In genomic region chr10:128184296-128184695, GRCm38 (mm10) we compare ENCODE assay signal across 34 mouse cellular contexts. TPM values are rescaled to one million over a fixed set of nuclear protein-coding genes. Genes with fewer than 3 reads are reported as not detected.
DNase-seq lines count a peak whose midpoint lies in the region; ATAC-seq and TF ChIP-seq lines count a peak whose summit lies in the region.
"Had no signal": no experiment of that assay in that cellular context is flagged by ENCODE, and none has a peak within 500 bp of the region (broad histone marks: within the 10 kb centered on the region; RNA-seq: fewer than 3 reads in every experiment).

No protein-coding gene starts in this region.

- peaks cover 7% of the 10 kb centered on the region; the same call in 1 of the 2 replicates for H3K4me1 ChIP-seq in heart, embryonic 12.5 days (replicated peaks)
- H3K4me1 ChIP-seq in heart, embryonic 11.5 days (ENCODE audit: control insufficient read depth, insufficient read depth, low read length) = no peaks in the 10 kb centered on the region
- H3K4me1 ChIP-seq in ES-Bruce4 (ENCODE audit: control insufficient read depth, insufficient read depth, low read length) = peaks cover 7% of the 10 kb centered on the region
- H3K4me1 ChIP-seq: neural tube, embryonic 15.5 days; stomach, embryonic 15.5 days had no signal

- no peak for TF ChIP-seq CTCF in ES-Bruce4 (IDR thresholded peaks at IDR 0.05; ENCODE audit: low read depth, low read length)

- ATAC-seq in heart, embryonic 12.5 days (ENCODE audit: insufficient number of reproducible peaks, low FRiP score) = no peak
- ATAC-seq in heart, embryonic 11.5 days (replicated peaks; ENCODE audit: insufficient number of reproducible peaks, low FRiP score, low TSS enrichment) = no peak
- ATAC-seq: intestine, postnatal 0 days; liver, postnatal 0 days had no signal

- no peaks in the 10 kb centered on the region for H3K27me3 ChIP-seq in heart, embryonic 12.5 days (replicated peaks)
- no peaks in the 10 kb centered on the region for H3K27me3 ChIP-seq in heart, embryonic 11.5 days (ENCODE audit: control insufficient read depth, insufficient read depth, low read length)
- no peaks in the 10 kb centered on the region for H3K27me3 ChIP-seq in ES-Bruce4 (ENCODE audit: control insufficient read depth, insufficient read depth, low read length, poor library complexity, severe bottlenecking)
- H3K27me3 ChIP-seq: CH12.LX; embryonic facial prominence, embryonic 13.5 days; forebrain, embryonic 12.5 days; limb, embryonic 13.5 days; neural tube, embryonic 15.5 days; stomach, embryonic 15.5 days had no signal

- no peak overlapping the region for H3K27ac ChIP-seq in heart, embryonic 12.5 days (ENCODE audit: poor library complexity, severe bottlenecking)
- H3K27ac ChIP-seq in heart, embryonic 11.5 days (ENCODE audit: low read depth, low read length) = no peak overlapping the region
- H3K27ac ChIP-seq in ES-Bruce4 (ENCODE audit: insufficient read depth, low read length) = peak overlapping the region; percentile 71
- H3K27ac ChIP-seq: embryonic facial prominence, embryonic 13.5 days; forebrain, embryonic 12.5 days; hindbrain, embryonic 14.5 days; limb, embryonic 13.5 days; macrophage; neural tube, embryonic 15.5 days; stomach, embryonic 15.5 days had no signal

- H3K4me2 ChIP-seq in heart, embryonic 12.5 days = no peak overlapping the region
- H3K4me2 ChIP-seq in heart, embryonic 11.5 days = no peak overlapping the region
- H3K4me2 ChIP-seq: embryonic facial prominence, embryonic 13.5 days; forebrain, embryonic 12.5 days; hindbrain, embryonic 14.5 days; limb, embryonic 13.5 days; liver, embryonic 11.5 days; neural tube, embryonic 15.5 days; stomach, embryonic 15.5 days had no signal

- no peaks in the 10 kb centered on the region for H3K36me3 ChIP-seq in heart, embryonic 12.5 days
- no peaks in the 10 kb centered on the region for H3K36me3 ChIP-seq in heart, embryonic 11.5 days (ENCODE audit: control insufficient read depth, insufficient read depth, low read length)
- no peaks in the 10 kb centered on the region for H3K36me3 ChIP-seq in ES-Bruce4 (ENCODE audit: control insufficient read depth, insufficient read depth, low read length, poor library complexity, severe bottlenecking)
- H3K36me3 ChIP-seq: embryonic facial prominence, embryonic 13.5 days; forebrain, embryonic 12.5 days; limb, embryonic 13.5 days; neural tube, embryonic 15.5 days; stomach, embryonic 15.5 days had no signal

- no peaks in the 10 kb centered on the region for H3K9me3 ChIP-seq in heart, embryonic 12.5 days (replicated peaks)
- H3K9me3 ChIP-seq in heart, embryonic 11.5 days (replicated peaks; ENCODE audit: control insufficient read depth, low read length) = no peaks in the 10 kb centered on the region
- no peaks in the 10 kb centered on the region for H3K9me3 ChIP-seq in ES-Bruce4 (replicated peaks; ENCODE audit: control insufficient read depth, insufficient read depth, low read length, poor library complexity, severe bottlenecking)
- H3K9me3 ChIP-seq: embryonic facial prominence, embryonic 13.5 days; forebrain, embryonic 12.5 days; limb, embryonic 13.5 days; neural tube, embryonic 15.5 days; stomach, embryonic 15.5 days had no signal

- 83% methylated on average over 2 of the region's 2 CpGs for WGBS in heart, embryonic 12.5 days
- 79% methylated on average over 2 of the region's 2 CpGs for WGBS in heart, embryonic 11.5 days (ENCODE audit: insufficient replicate concordance)

- H3K4me3 ChIP-seq in heart, embryonic 12.5 days = no peak overlapping the region
- H3K4me3 ChIP-seq in heart, embryonic 11.5 days (ENCODE audit: low read depth, low read length) = no peak overlapping the region
- no peak overlapping the region for H3K4me3 ChIP-seq in ES-Bruce4 (ENCODE audit: low read depth, low read length)
- H3K4me3 ChIP-seq: embryonic facial prominence, embryonic 13.5 days; erythroblast, embryonic 14.5 days; forebrain, embryonic 12.5 days; limb, embryonic 13.5 days; neural tube, embryonic 15.5 days; stomach, embryonic 15.5 days had no signal

- TF ChIP-seq POLR2A in ES-Bruce4 (IDR thresholded peaks at IDR 0.05; ENCODE audit: insufficient read depth, low read length) = no peak

- no peak for TF ChIP-seq EP300 in ES-Bruce4 (IDR thresholded peaks at IDR 0.05; ENCODE audit: insufficient read depth, low read depth, low read length)

- H3K9ac ChIP-seq in heart, embryonic 12.5 days = peak overlapping the region; percentile 55
- H3K9ac ChIP-seq in heart, embryonic 11.5 days (ENCODE audit: low read depth, low read length) = no peak overlapping the region
- no peak overlapping the region for H3K9ac ChIP-seq in ES-Bruce4 (ENCODE audit: low read depth, poor library complexity, severe bottlenecking)
- H3K9ac ChIP-seq: embryonic facial prominence, embryonic 13.5 days; forebrain, embryonic 12.5 days; hindbrain, embryonic 14.5 days; limb, embryonic 13.5 days; liver, postnatal 0 days; neural tube, embryonic 15.5 days; stomach, embryonic 15.5 days had no signal

- peak; percentile 58 for DNase-seq in R1 (ENCODE audit: low read depth, low spot score)
- DNase-seq in skeletal muscle tissue, adult 2 months (ENCODE audit: low read depth, low spot score) = peak; percentile 29
- DNase-seq in kidney, postnatal 14 days = no peak
- no peak for DNase-seq in left cerebral cortex, adult 9 months (ENCODE audit: low spot score in 2 of 2)
- DNase-seq: adrenal gland, postnatal 36 days; cerebellum, adult 18-20 months; cerebellum, postnatal 10 days; heart, postnatal 4 days; kidney, adult 9 months; kidney, postnatal 25 days; liver, postnatal 0 days; midbrain, embryonic 14.5 days; retina, postnatal 1 day; right cerebral cortex, postnatal 14 days; thymus, postnatal 14 days had no signal

RNA-seq across cellular contexts. Expression of gene Rbms2, which starts 4.2 kb away (rescaled TPM):
- polyA plus RNA-seq in heart, embryonic 12.5 days (2016; fragmentation: Nextera tagmentation; extraction: Ambion mirVana) = 43.4 and 44.1 TPM in 2 replicates
- polyA plus RNA-seq in heart, embryonic 11.5 days (2014; fragmentation: Nextera tagmentation; extraction: Ambion mirVana) = 36.1 and 38.5 TPM in 2 replicates
- polyA plus RNA-seq in ES-Bruce4 (2011; ENCODE audit: insufficient read depth, insufficient read length, low read depth, missing spikeins) = 133 and 137 TPM in 2 replicates

RNA-seq across cellular contexts. Expression of gene Gls2, which starts 10.0 kb away (rescaled TPM):
- polyA plus RNA-seq in heart, embryonic 12.5 days (2016; fragmentation: Nextera tagmentation; extraction: Ambion mirVana) = 0.47 and 1.7 TPM in 2 replicates
- polyA plus RNA-seq in heart, embryonic 11.5 days (2014; fragmentation: Nextera tagmentation; extraction: Ambion mirVana) = 0.89 and 1.3 TPM in 2 replicates
- polyA plus RNA-seq in ES-Bruce4 (2011; ENCODE audit: insufficient read depth, insufficient read length, low read depth, missing spikeins) = 24.3 and 30.9 TPM in 2 replicates
- polyA plus RNA-seq: erythroblast, embryonic 14.5 days; macrophage had no signal

RNA-seq across cellular contexts. Expression of gene Spryd4, which starts 27.3 kb away (rescaled TPM):
- polyA plus RNA-seq in heart, embryonic 12.5 days (2016; fragmentation: Nextera tagmentation; extraction: Ambion mirVana) = 35.7 and 36.4 TPM in 2 replicates
- 40.4 and 41.4 TPM in 2 replicates for polyA plus RNA-seq in heart, embryonic 11.5 days (2014; fragmentation: Nextera tagmentation; extraction: Ambion mirVana)
- 21.8 and 21.9 TPM in 2 replicates for polyA plus RNA-seq in ES-Bruce4 (2011; ENCODE audit: insufficient read depth, insufficient read length, low read depth, missing spikeins)

RNA-seq across cellular contexts. Expression of gene Mip, which starts 41.3 kb away (rescaled TPM):
- not detected in 2 replicates for polyA plus RNA-seq in heart, embryonic 12.5 days (2016; fragmentation: Nextera tagmentation; extraction: Ambion mirVana)
- polyA plus RNA-seq in heart, embryonic 11.5 days (2014; fragmentation: Nextera tagmentation; extraction: Ambion mirVana) = not detected in 2 replicates
- polyA plus RNA-seq in ES-Bruce4 (2011; ENCODE audit: insufficient read depth, insufficient read length, low read depth, missing spikeins) = 0.37 and 0.62 TPM in 2 replicates
- polyA plus RNA-seq: C2C12; erythroblast, embryonic 14.5 days; gonadal fat pad, adult 2 months; heart, embryonic 16.5 days; intestine, postnatal 0 days; liver, postnatal 0 days; lung, embryonic 16.5 days; macrophage; neural tube, embryonic 15.5 days; stomach, embryonic 15.5 days; urinary bladder, adult 2 months had no signal

RNA-seq across cellular contexts. Expression of gene Timeless, which starts 47.6 kb away (rescaled TPM):
- polyA plus RNA-seq in heart, embryonic 12.5 days (2016; fragmentation: Nextera tagmentation; extraction: Ambion mirVana) = 37.6 and 44.5 TPM in 2 replicates
- polyA plus RNA-seq in heart, embryonic 11.5 days (2014; fragmentation: Nextera tagmentation; extraction: Ambion mirVana) = 33.1 and 34.2 TPM in 2 replicates
- polyA plus RNA-seq in ES-Bruce4 (2011; ENCODE audit: insufficient read depth, insufficient read length, low read depth, missing spikeins) = 57.7 and 64.1 TPM in 2 replicates

Comparison
In these comparisons a context has a peak if more than half of its experiments do, and no peak if none do; other contexts are left out.
1. DNase-seq: peak in R1 (single experiment) and skeletal muscle tissue, adult 2 months (single experiment); none in kidney, postnatal 14 days (single experiment) and left cerebral cortex, adult 9 months (0 of 2).